Mouse (Mus musculus) brain, adult 10 weeks (tissue): Measurements from ENCODE around the gene Olfr504. TPM values are rescaled to one million over a fixed set of nuclear protein-coding genes. Genes with fewer than 3 reads are reported as not detected.

Experiments used
- polyA plus RNA-seq: library from polyadenylated mRNA; stranded (reverse); fragments of 350-450 nt; fragmentation: Illumina TruSeq; extraction: RNeasy Lipid Tissue Mini Kit (QIAGEN cat#74804); gene quantifications from one replicate; pipeline ENCODE4 v1.2.3, GENCODE M21; 2015; ENCODE audit warnings: low read depth, low replicate concordance

Gene Olfr504
- polyA plus RNA-seq, result not detected

DNA sequence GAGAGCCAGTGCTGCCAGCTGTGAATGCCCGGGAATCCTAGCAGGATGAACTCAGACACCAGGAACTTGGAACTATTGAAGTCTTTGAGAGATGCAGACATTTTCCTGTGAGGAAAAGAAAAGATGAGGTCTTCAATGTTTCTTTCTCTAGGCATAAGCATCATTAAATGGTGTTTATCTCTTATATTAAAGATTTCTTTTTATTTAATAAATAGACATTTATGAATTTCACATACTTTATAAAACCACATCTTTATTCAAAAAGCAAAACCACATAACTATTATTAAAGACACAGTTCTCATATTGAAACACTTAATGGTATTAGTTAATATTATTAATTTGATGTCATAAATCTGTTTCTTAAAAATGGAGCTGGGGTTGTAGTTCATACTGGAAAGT, at the start of gene Olfr504:
TSS of gene Olfr504 (minus strand) at position 101 of the 400 bp plus-strand sequence.

DNA sequence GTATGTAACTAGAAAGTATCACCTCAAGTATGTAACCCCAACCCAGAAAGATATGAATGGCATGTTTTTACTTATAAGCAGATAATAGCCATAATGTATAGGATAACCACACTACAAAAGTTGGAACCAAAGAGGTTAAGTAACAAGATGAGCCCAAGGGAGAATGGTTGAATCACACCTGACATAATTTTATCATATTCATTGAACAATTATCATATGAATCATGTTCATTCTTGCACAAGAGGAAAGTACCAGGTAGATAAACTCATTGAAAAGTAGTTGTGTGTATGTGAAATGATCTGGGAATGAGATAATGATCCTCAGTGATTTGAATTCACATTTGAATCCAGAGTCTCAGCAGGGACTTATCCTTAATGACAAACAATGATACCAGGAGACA, 44.9 kb upstream of the Olfr504 start, which contains the start of gene Olfr506:
TSS of gene Olfr506 (plus strand) at position 301 of the 400 bp plus-strand sequence.

DNA sequence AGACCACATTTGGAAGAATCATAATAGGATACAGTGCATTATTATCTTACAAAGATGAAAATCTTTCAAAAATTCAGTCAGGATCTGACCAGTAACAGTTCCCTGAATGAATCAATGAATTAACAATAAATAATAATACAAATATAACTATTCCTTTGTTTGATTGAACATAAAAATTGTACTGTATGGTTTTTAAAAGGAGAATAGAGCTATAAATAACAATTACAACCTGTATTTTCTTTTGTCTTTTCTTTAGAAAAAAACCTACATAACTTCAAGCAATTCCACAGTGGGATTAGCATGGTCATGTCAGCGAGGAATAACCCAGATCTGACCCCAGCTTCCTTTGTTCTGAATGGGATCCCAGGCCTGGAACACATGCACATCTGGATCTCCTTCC, 21.4 kb downstream of the Olfr504 start, which contains the start of gene Olfr503:
TSS of gene Olfr503 (plus strand) at position 301 of the 400 bp plus-strand sequence.

DNA sequence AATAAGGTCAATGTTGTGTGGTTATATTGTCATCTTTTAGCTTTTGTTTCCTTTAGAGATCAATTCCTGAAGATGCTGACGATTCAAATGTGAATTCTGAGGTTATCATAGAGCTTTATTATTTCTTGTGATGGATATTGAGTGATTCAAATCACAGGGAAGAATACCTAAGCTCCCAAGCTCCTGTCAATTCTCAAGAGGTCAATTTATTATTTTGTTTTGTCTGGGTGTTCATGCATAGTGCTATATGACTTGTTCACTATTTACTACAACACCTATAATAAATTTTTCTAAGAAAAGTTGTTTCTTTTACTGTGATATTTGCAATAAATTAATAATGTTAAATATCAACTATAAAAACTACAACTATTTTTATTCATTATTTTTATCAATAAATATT, 40.6 kb downstream of the Olfr504 start, which contains the start of gene Olfr502:
TSS of gene Olfr502 (minus strand) at position 101 of the 400 bp plus-strand sequence.

Other genes starting within 250 kb of the Olfr504 start
- not detected for gene Olfr492, start 242.1 kb downstream of the Olfr504 start, polyA plus RNA-seq
- gene Olfr493, start 218.8 kb downstream of the Olfr504 start, polyA plus RNA-seq, result not detected
- not detected for gene Olfr494, start 200.5 kb downstream of the Olfr504 start, polyA plus RNA-seq
- not detected for gene Olfr495, start 172.6 kb downstream of the Olfr504 start, polyA plus RNA-seq
- gene Olfr497, start 145.4 kb downstream of the Olfr504 start, polyA plus RNA-seq, result not detected
- gene Olfr498, start 100.5 kb downstream of the Olfr504 start, polyA plus RNA-seq, result not detected
- gene Olfr502, start 40.7 kb downstream of the Olfr504 start, polyA plus RNA-seq, result not detected
- not detected for gene Olfr503, start 21.3 kb downstream of the Olfr504 start, polyA plus RNA-seq
- gene Olfr506, start 45.0 kb upstream of the Olfr504 start, polyA plus RNA-seq, result not detected
- not detected for gene Olfr507, start 56.0 kb upstream of the Olfr504 start, polyA plus RNA-seq
- not detected for gene Olfr508, start 64.2 kb upstream of the Olfr504 start, polyA plus RNA-seq
- gene Olfr509, start 86.1 kb upstream of the Olfr504 start, polyA plus RNA-seq, result not detected
- not detected for gene Olfr510, start 100.6 kb upstream of the Olfr504 start, polyA plus RNA-seq
- not detected for gene Olfr512, start 147.5 kb upstream of the Olfr504 start, polyA plus RNA-seq
- gene Olfr513, start 185.2 kb upstream of the Olfr504 start, polyA plus RNA-seq, result not detected